Mouse (Mus musculus) stomach, embryonic 14.5 days (tissue): ENCODE measurements at regions not wholly inside any gene's neighbourhood (a gene's known extent, or its start where the extent isn't known, plus 50 kb on each side); places are given as distances from the start of the nearest gene placed in this dataset.

ENCODE experiments used
- ATAC-seq: fragments of 200-750 bp; cut with Nextera tagmentation; 2 replicates; pipeline ENCODE4 v1.8.0; 2017; ENCODE audit warnings: low read depth, moderate TSS enrichment; ENCODE audit not compliant: insufficient number of reproducible peaks, insufficient read depth, low FRiP score
- H3K27ac ChIP-seq: fragments of 300-500 bp; sonication (generic); 2 replicates; pipeline ENCODE4 v1.5.1; 2014; ENCODE audit warnings: mild to moderate bottlenecking, low read length, moderate library complexity, mixed read lengths
- H3K27me3 ChIP-seq: fragments of 300-500 bp; sonication (generic); 2 replicates; pipeline ENCODE4 v1.6.1; 2014; ENCODE audit warnings: low read length, control low read depth, mixed read lengths; ENCODE audit not compliant: control insufficient read depth, insufficient read depth
- H3K36me3 ChIP-seq: fragments of 300-500 bp; sonication (generic); 2 replicates; pipeline ENCODE4 v1.6.1; 2014; ENCODE audit warnings: mild to moderate bottlenecking, control low read depth, low read length, moderate library complexity, mixed read lengths; ENCODE audit not compliant: control insufficient read depth, insufficient read depth
- H3K4me1 ChIP-seq: fragments of 300-500 bp; sonication (generic); 2 replicates; pipeline ENCODE4 v1.6.1; 2014; ENCODE audit warnings: low read length, control low read depth, mixed read lengths; ENCODE audit not compliant: control insufficient read depth, insufficient read depth
- H3K4me2 ChIP-seq: fragments of 300-500 bp; sonication (generic); replicated peaks from 2 replicates; pipeline ENCODE4 v1.6.1; 2014; ENCODE audit warnings: low read depth, low read length, control low read depth
- H3K4me3 ChIP-seq: fragments of 300-500 bp; sonication (generic); 2 replicates; pipeline ENCODE4 v1.5.1; 2014; ENCODE audit warnings: low read depth, low read length, control low read depth
- H3K9ac ChIP-seq: fragments of 300-500 bp; sonication (generic); replicated peaks from 2 replicates; pipeline ENCODE4 v1.6.1; 2014; ENCODE audit warnings: low read depth, mild to moderate bottlenecking, control low read depth, low read length, moderate library complexity, mixed read lengths
- H3K9me3 ChIP-seq: fragments of 300-500 bp; sonication (generic); 2 replicates; pipeline ENCODE4 v1.6.1; 2016; ENCODE audit warnings: low read depth, low read length, control low read depth; ENCODE audit not compliant: control insufficient read depth
- WGBS: fragments of 180-500 bp; shearing (Covaris S2); extraction: QIAGEN DNeasy Blood & Tissue Kit; methylation state at CpG from one replicate; pipeline ENCODE4 v1.1.7; 2014; 5-methylcytosine and 5-hydroxymethylcytosine counted together

GRCm38 (mm10) chr2:167799629-167800387 lies 110.2 kb upstream of the Tmem189 start:
- no peaks in the 10 kb centered on the region for H3K27me3 ChIP-seq
- ATAC-seq = peak; percentile 61; the same call in 1 of the 2 replicates
- no peak overlapping the region; the same call in 1 of the 2 replicates for H3K27ac ChIP-seq
- no peaks in the 10 kb centered on the region for H3K9me3 ChIP-seq
- H3K4me3 ChIP-seq = no peak overlapping the region
- H3K4me2 ChIP-seq = no peak overlapping the region
- H3K36me3 ChIP-seq = no peaks in the 10 kb centered on the region
- WGBS = 91% methylated on average over 5 of the region's 5 CpGs
- no peak overlapping the region for H3K9ac ChIP-seq
- H3K4me1 ChIP-seq = peaks cover 24% of the 10 kb centered on the region

GRCm38 (mm10) chr2:167798969-167799513 lies 109.4 kb upstream of the Tmem189 start:
- H3K4me3 ChIP-seq = no peak overlapping the region
- peaks cover 22% of the 10 kb centered on the region for H3K4me1 ChIP-seq
- H3K9me3 ChIP-seq = no peaks in the 10 kb centered on the region
- H3K9ac ChIP-seq = no peak overlapping the region
- H3K36me3 ChIP-seq = no peaks in the 10 kb centered on the region
- peak overlapping the region; percentile 22; the same call in 1 of the 2 replicates for H3K27ac ChIP-seq
- 85% methylated on average over 9 of the region's 9 CpGs for WGBS
- no peak overlapping the region for H3K4me2 ChIP-seq
- H3K27me3 ChIP-seq = no peaks in the 10 kb centered on the region
- no peak for ATAC-seq

- peak overlapping the region; percentile 22; the same call in 1 of the 2 replicates for H3K27ac ChIP-seq
- ATAC-seq = no peak
Measured at GRCm38 (mm10) chr2:167798076-167798782, 108.6 kb upstream of the Tmem189 start.

GRCm38 (mm10) chr2:167795491-167795890 lies 105.9 kb upstream of the Tmem189 start:
- H3K4me2 ChIP-seq = no peak overlapping the region
- 74% methylated on average over 7 of the region's 7 CpGs for WGBS
- H3K9ac ChIP-seq = no peak overlapping the region
- no peaks in the 10 kb centered on the region for H3K36me3 ChIP-seq
- ATAC-seq = no peak
- no peaks in the 10 kb centered on the region for H3K27me3 ChIP-seq
- H3K4me1 ChIP-seq = peaks cover 16% of the 10 kb centered on the region
- H3K27ac ChIP-seq = no peak overlapping the region
- no peak overlapping the region for H3K4me3 ChIP-seq
- no peaks in the 10 kb centered on the region for H3K9me3 ChIP-seq

More at GRCm38 (mm10) chr2:167798076-167798782, 108.6 kb upstream of the Tmem189 start:
- WGBS = 66% methylated on average over 11 of the region's 11 CpGs
- Histone ChIP-seq H3K9ac (no peak overlapping the region), H3K36me3 (no peaks in the 10 kb centered on the region), H3K9me3 (no peaks in the 10 kb centered on the region), H3K27me3 (no peaks in the 10 kb centered on the region), H3K4me1 (peaks cover 22% of the 10 kb centered on the region), H3K4me3 (no peak overlapping the region), H3K4me2 (no peak overlapping the region)

- Histone ChIP-seq H3K27me3 (no peaks in the 10 kb centered on the region), H3K4me3 (no peak overlapping the region), H3K4me1 (peaks cover 13% of the 10 kb centered on the region), H3K9ac (no peak overlapping the region), H3K4me2 (no peak overlapping the region), H3K9me3 (no peaks in the 10 kb centered on the region), H3K36me3 (no peaks in the 10 kb centered on the region), H3K27ac (no peak overlapping the region)
- no peak for ATAC-seq
- WGBS = 91% methylated on average over 2 of the region's 2 CpGs
Measured at GRCm38 (mm10) chr2:167793916-167794315, 104.3 kb upstream of the Tmem189 start.

- Histone ChIP-seq H3K4me3 (no peak overlapping the region), H3K27ac (no peak overlapping the region), H3K4me1 (peaks cover 3% of the 10 kb centered on the region; the same call in 1 of the 2 replicates), H3K4me2 (no peak overlapping the region), H3K9me3 (no peaks in the 10 kb centered on the region), H3K27me3 (no peaks in the 10 kb centered on the region), H3K36me3 (no peaks in the 10 kb centered on the region), H3K9ac (no peak overlapping the region)
- 30% methylated on average over 3 of the region's 3 CpGs for WGBS
- ATAC-seq = no peak
Measured at GRCm38 (mm10) chr2:167792753-167793152, 103.1 kb upstream of the Tmem189 start.

GRCm38 (mm10) chr2:167792330-167792729 lies 102.7 kb upstream of the Tmem189 start:
- Histone ChIP-seq H3K9me3 (no peaks in the 10 kb centered on the region), H3K4me2 (no peak overlapping the region), H3K27me3 (no peaks in the 10 kb centered on the region), H3K36me3 (no peaks in the 10 kb centered on the region), H3K27ac (no peak overlapping the region), H3K4me1 (no peaks in the 10 kb centered on the region), H3K4me3 (no peak overlapping the region), H3K9ac (no peak overlapping the region)
- no peak for ATAC-seq
- WGBS = 47% methylated on average over 3 of the region's 3 CpGs

GRCm38 (mm10) chr2:167789471-167789923 lies 99.9 kb upstream of the Tmem189 start:
- Histone ChIP-seq H3K4me1 (no peaks in the 10 kb centered on the region), H3K9me3 (no peaks in the 10 kb centered on the region), H3K4me3 (no peak overlapping the region), H3K27me3 (no peaks in the 10 kb centered on the region), H3K9ac (no peak overlapping the region), H3K36me3 (no peaks in the 10 kb centered on the region), H3K27ac (peak overlapping the region; percentile 52; the same call in 1 of the 2 replicates), H3K4me2 (no peak overlapping the region)
- 74% methylated on average over 11 of the region's 11 CpGs for WGBS
- ATAC-seq = peak; percentile 34; the same call in 1 of the 2 replicates
